Mouse (Mus musculus) left cerebral cortex, postnatal 14 days (tissue): ENCODE results near the gene Tenm4. TPM values are rescaled to one million over a fixed set of nuclear protein-coding genes. Genes with fewer than 3 reads are reported as not detected.

Experiments
- DNase-seq, 2 experiments: peaks; one replicate each; pipeline ENCODE4 v3.0.0; 2021 to 2022; ENCODE audit warnings: low spot score in 2 of 2, mixed read lengths in 1 of 2
- intact Hi-C: fragments of 180-260 bp; cut with DNase I; formaldehyde crosslinking; loops from one replicate; pipeline ENCODE4 v1.15.1; 2025
- total RNA-seq, 2 experiments: library from RNA; stranded (reverse); gene quantifications; 2 replicates each; pipeline ENCODE4 v1.2.3; 2021

The Tenm4 gene
- total RNA-seq, 2 experiments from 2014 or later, result 117 to 118 TPM

DNA sequence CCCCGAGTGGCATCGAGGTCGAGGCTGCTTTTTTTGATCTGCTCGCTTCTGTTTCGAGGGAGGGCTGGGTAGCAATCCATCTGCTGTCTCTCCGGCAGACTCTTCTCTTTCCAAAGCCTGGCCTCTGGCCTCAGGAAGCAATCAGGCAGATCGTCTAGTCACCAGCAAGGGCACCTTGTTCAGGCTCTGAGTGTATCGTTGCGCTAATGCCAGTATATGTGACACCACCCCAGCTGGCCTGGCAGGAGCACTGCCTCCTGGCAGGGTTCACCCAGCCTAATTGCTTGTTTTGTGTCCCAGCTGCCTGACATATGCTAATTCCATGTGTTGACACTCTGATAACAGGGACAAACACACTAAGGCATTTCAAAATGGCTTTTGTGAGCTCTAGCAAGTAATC, 661.5 kb downstream of the Tenm4 start:
- intact Hi-C loops, result no loop called here

GRCm38 (mm10) chr7:96833012-96833411, 662.0 kb downstream of the Tenm4 start:
- intact Hi-C loops, result no loop called here
- no peak for DNase-seq

More for the DNA sequence above, 661.5 kb downstream of the Tenm4 start:
- DNase-seq, result peak in 1 of 2 experiments; percentile 33

DNA sequence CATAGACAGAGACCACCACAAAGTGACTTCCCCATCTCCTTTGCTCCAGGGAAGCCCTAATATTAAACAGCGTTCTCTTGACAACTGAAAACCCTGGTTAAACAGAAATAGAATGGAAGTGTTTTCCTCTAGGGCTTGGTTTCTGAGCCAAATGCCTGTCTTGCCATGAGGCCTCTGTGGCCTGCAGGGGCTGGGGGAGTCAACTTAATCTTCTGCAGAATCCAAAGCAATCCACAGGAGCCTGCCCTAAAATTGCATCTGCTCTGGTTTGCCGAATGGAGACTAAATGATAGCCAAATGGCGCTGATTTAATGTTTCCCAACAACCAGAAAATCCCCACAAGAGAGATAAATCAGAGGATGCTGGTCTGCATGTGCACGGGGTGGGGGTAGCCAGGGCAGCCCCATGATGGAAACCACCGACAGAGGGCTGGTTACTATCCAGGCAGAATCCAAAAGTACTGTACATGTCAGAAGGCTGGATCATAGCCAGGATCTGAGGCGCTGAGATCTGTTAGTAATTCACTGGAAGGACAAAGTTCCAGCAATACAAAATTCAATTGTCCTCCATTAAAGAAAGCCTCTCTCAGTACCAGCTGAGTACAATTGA, 663.7 kb downstream of the Tenm4 start:
- intact Hi-C loops, result no loop called here
- DNase-seq, result peak; percentile 49 to 54

- intact Hi-C loops, result no loop called here
- no peak for DNase-seq
These were observed 664.3 kb downstream of the Tenm4 start for GRCm38 (mm10) chr7:96835313-96835712.

- intact Hi-C loops, result no loop called here
- peak; percentile 31 to 49 for DNase-seq
These were observed 667.3 kb downstream of the Tenm4 start for GRCm38 (mm10) chr7:96838271-96838841.

- intact Hi-C loops, result no loop called here
- peak; percentile 29 to 52 for DNase-seq
These were observed 667.9 kb downstream of the Tenm4 start for GRCm38 (mm10) chr7:96838926-96839325.

DNA sequence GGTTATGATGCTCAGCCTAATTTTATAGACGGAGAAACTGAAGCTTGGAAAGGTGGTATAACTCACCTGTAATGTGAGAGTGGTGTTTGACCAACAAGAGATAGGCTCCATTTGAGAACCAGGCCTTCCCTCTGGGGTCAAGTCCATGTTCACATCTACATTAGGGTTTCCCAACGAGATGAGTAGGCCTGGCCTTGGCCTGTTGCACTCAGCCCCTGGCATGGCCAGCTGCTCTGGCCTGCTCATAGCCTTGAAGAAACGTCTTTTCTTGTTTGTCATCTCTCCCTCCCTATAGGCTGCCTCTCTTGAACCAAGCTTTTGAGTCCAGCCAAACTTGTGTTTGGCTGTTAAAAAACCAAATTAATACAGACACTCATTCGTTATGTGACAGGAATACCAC, 668.5 kb downstream of the Tenm4 start:
- intact Hi-C loops, result no loop called here
- no peak for DNase-seq

GRCm38 (mm10) chr7:96842477-96843255, 671.6 kb downstream of the Tenm4 start:
- intact Hi-C loops, result no loop called here
- no peak for DNase-seq

- intact Hi-C loops, result no loop called here
- no peak for DNase-seq
These were observed 673.3 kb downstream of the Tenm4 start for GRCm38 (mm10) chr7:96844104-96844894.

DNA sequence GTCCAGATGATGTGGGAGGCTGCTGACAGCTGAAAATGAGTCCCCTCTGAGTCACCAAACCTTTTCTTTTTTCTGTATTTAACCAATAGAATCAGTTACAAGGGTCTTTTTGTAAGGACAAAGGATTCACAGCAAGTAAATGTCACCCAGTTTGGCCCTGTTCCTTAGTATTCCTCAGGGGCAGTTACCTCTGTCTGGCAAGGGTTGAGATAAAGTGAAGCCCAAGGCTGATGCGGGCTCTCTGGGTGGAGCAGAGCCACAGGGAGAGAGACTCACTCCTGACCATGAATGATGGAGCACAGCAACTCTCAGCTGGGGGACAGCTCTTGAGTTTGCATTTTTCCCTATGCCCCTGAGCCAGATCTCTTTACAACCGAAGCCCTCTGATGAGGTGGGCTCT, 681.7 kb downstream of the Tenm4 start:
- intact Hi-C loops, result no loop called here
- DNase-seq, result no peak

- DNase-seq, result no peak
- intact Hi-C loops, result no loop called here
These were observed 684.9 kb downstream of the Tenm4 start for GRCm38 (mm10) chr7:96855867-96856406.

- DNase-seq, result no peak
- intact Hi-C loops, result no loop called here
These were observed 685.5 kb downstream of the Tenm4 start for GRCm38 (mm10) chr7:96856518-96856917.

DNA sequence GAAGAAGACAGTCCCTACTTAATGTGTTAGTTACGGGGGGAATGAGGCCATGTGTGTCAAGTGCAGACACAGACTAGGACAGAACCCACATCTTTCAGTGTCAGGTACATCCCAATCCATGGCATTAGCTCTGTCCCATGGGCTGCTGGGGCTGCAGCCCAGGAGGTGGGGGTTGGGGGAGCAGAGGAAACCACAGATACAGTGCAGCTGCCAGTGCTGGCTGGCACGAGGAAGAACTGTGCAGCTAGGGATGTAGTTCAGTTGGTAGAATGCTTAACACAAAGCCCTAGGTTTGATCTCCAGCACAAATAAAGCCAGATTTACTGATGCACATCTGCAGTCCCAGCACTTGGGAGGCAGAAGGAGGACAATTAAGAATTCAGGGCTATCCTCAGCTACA, 688.0 kb downstream of the Tenm4 start:
- intact Hi-C loops, result no loop called here
- DNase-seq, result no peak

DNA sequence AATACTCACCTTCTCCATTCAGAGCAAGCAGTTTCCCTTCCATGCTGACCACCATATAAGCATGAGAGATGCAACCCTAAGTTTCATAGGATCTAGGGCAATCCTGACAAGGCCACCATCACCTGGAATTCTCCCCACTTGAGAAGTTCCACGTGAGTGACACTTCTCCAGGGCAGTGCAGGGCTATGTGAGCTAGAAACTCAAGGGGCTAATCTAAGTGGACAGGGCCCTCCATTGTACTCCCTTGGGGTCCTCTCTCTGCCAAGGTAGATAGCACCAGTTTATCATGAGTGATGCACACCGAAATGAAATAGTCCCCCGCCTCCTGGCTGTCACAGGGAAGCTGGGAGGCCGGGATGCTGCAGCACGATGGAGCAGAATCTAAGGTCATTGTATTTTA, 688.6 kb downstream of the Tenm4 start:
- intact Hi-C loops, result no loop called here
- no peak for DNase-seq

GRCm38 (mm10) chr7:96860650-96861049, 689.6 kb downstream of the Tenm4 start:
- no peak for DNase-seq
- intact Hi-C loops, result no loop called here

DNA sequence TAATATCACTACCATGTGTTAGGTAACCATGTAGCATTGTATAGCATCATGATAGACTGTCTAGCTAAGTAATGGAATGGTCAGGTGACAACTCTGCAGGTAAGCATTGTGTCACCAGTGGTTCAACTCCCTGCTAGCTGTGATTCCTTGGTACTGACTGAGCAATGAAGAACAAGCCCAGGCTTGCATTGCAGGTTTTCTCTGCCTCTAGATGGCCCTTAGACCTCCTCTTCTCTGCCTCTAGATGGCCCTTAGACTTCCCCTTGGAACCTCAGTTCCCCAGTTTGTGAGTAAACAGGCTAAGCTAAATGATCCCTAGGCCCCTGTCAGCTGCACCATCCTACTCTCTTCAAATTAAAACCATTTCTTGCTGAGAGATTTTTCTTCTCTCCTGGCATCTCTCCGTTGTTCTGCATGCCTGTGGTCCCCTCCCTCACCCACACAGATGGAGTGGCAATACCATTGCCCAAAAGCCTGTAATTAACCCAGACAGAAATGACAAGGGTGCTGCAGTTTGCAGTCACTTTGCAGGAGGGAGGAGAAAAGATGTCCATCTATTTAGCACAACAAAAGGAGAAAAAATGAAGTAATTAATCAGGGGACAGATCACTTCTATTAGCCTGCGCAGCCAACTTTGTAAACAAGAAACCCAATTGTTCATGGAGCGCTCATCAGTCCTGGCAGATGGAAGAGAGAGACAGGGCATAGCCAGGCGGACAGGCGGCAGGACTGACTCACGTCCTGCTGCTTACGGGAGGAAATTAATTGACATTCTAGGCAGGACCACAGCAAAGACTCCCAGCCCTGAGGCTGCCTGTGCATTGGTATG, 694.1 kb downstream of the Tenm4 start:
- no peak for DNase-seq
- intact Hi-C loops, result no loop called here

DNA sequence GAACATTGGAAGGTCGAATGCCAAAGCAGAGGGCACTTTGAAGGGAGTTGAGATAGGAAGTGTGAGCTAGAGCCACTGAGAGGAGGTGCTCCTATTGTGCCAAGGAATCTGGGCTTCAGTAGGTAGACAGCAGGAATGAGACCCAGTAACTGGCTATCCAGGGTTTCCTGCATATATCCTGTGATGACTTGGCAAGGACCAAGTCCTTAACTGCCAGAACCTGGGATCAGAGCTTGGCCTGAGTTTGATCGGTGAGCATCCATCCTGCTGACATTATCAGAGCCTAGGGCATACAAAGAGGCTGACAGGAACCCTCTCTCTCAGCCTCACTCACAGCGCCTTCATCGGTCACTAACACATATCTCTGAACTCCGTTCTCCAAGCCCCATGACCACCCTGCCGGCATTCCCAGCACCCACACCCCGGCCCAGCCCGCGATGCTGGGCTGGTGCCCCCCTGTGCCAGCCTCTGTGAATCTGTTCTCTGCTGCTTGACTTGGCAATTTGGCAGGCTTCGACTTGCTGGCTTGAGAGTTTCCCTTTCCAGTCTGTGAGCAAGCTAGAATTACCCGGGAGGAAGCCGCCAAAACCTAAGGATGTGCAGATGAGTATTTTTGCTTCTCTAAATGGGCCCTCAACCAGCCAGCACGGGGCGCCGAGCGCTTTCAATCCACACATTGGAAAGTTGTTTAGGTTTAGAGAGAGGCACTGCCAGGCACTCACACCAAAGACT, 698.2 kb downstream of the Tenm4 start:
- peak; percentile 64 to 68 for DNase-seq
- intact Hi-C loops, result no loop called here

GRCm38 (mm10) chr7:96870473-96870872, 699.4 kb downstream of the Tenm4 start:
- intact Hi-C loops, result no loop called here

More at GRCm38 (mm10) chr7:96870473-96870872, 699.4 kb downstream of the Tenm4 start:
- no peak for DNase-seq
